Mouse (Mus musculus) hindlimb bud, embryonic 11.5 days (tissue): ENCODE data around the gene Cep250.
"Not testable (repeated sequence)": the region's sequence is repeated elsewhere in the genome, so short reads cannot be mapped to it uniquely, and the experiment has no call there.

Experiments used
- DNase-seq: peaks from one replicate; pipeline ENCODE4 v3.0.0-alpha.2; 2012; ENCODE audit warnings: low read depth, low spot score; ENCODE audit errors: extremely low spot score

The Cep250 gene

GRCm38 (mm10) chr2:155956134-155957059 is at the start of gene Cep250:
TSS of gene Cep250 (plus strand) at chr2:155956458.
- peak; percentile 96 for DNase-seq

- DNase-seq = no peak
Observed at GRCm38 (mm10) chr2:155914684-155915083, 41.6 kb upstream of the Cep250 start.

GRCm38 (mm10) chr2:155923143-155923542 is 33.1 kb upstream of the Cep250 start:
- DNase-seq = no peak

- DNase-seq = not testable (repeated sequence)
Observed at GRCm38 (mm10) chr2:155925213-155925612, 31.0 kb upstream of the Cep250 start.

GRCm38 (mm10) chr2:155928711-155929345 is 27.4 kb upstream of the Cep250 start:
- DNase-seq = no peak

- peak; percentile 81 for DNase-seq
Observed at GRCm38 (mm10) chr2:155929531-155930442, 26.5 kb upstream of the Cep250 start, which contains the start of gene Uqcc1. TSS of gene Uqcc1 (minus strand) at chr2:155930310.

GRCm38 (mm10) chr2:155939897-155940529 is 16.2 kb upstream of the Cep250 start:
- DNase-seq = no peak

GRCm38 (mm10) chr2:155940681-155941080 is 15.6 kb upstream of the Cep250 start, which contains the start of gene Gm15557:
TSS of gene Gm15557 (plus strand) at chr2:155940728.
- no peak for DNase-seq

- DNase-seq = no peak
Observed at GRCm38 (mm10) chr2:155941697-155942442, 14.4 kb upstream of the Cep250 start.

- DNase-seq = no peak
Observed at GRCm38 (mm10) chr2:155943463-155943862, 12.8 kb upstream of the Cep250 start.

- DNase-seq = no peak
Observed at GRCm38 (mm10) chr2:155944685-155945084, 11.6 kb upstream of the Cep250 start.

- DNase-seq = no peak
Observed at GRCm38 (mm10) chr2:155945124-155945523, 11.1 kb upstream of the Cep250 start, which contains the start of gene Gdf5. TSS of gene Gdf5 (minus strand) at chr2:155945367.

- no peak for DNase-seq
Observed at GRCm38 (mm10) chr2:155945580-155945979, 10.7 kb upstream of the Cep250 start.

GRCm38 (mm10) chr2:155946069-155946468 is 10.2 kb upstream of the Cep250 start:
- DNase-seq = peak; percentile 62

- no peak for DNase-seq
Observed at GRCm38 (mm10) chr2:155946499-155946898, 9.8 kb upstream of the Cep250 start.

- no peak for DNase-seq
Observed at GRCm38 (mm10) chr2:155947390-155948002, 8.8 kb upstream of the Cep250 start.

GRCm38 (mm10) chr2:155949362-155949761 is 6.9 kb upstream of the Cep250 start:
- no peak for DNase-seq

- no peak for DNase-seq
Observed at GRCm38 (mm10) chr2:155952006-155952405, 4.3 kb upstream of the Cep250 start.

GRCm38 (mm10) chr2:155959981-155960380 is 3.7 kb downstream of the Cep250 start:
- DNase-seq = no peak
